Mouse (Mus musculus) limb, embryonic 11.5 days (tissue): ENCODE data around the gene Angel2. TPM values are rescaled to one million over a fixed set of nuclear protein-coding genes. Genes with fewer than 3 reads are reported as not detected.

Experiments used
- ATAC-seq: fragments of 200-750 bp; cut with Nextera tagmentation; 2 replicates; pipeline ENCODE4 v1.8.0; 2017; ENCODE audit warnings: low read depth; ENCODE audit not compliant: insufficient number of reproducible peaks, low FRiP score, low TSS enrichment
- DNase-seq: peaks from one replicate; pipeline ENCODE4 v3.0.0-alpha.2; 2015; ENCODE audit warnings: low spot score
- H3K27ac ChIP-seq: fragments of 300-500 bp; sonication (generic); replicated peaks from 2 replicates; pipeline ENCODE4 v1.5.1; 2014; ENCODE audit warnings: low read depth, mild to moderate bottlenecking, low read length
- H3K27me3 ChIP-seq: fragments of 300-500 bp; sonication (generic); 2 replicates; pipeline ENCODE4 v1.6.1; 2014; ENCODE audit warnings: mild to moderate bottlenecking, low read length, mixed read lengths; ENCODE audit not compliant: control insufficient read depth, insufficient read depth
- H3K36me3 ChIP-seq: fragments of 300-500 bp; sonication (generic); 2 replicates; pipeline ENCODE4 v1.6.1; 2014; ENCODE audit warnings: mild to moderate bottlenecking, low read length, moderate library complexity, mixed read lengths; ENCODE audit not compliant: control insufficient read depth, insufficient read depth
- H3K4me1 ChIP-seq: fragments of 300-500 bp; sonication (generic); 2 replicates; pipeline ENCODE4 v1.6.1; 2014; ENCODE audit warnings: low read length, mixed read lengths; ENCODE audit not compliant: control insufficient read depth, insufficient read depth
- H3K4me2 ChIP-seq: fragments of 300-500 bp; sonication (generic); 2 replicates; pipeline ENCODE4 v1.6.1; 2014; ENCODE audit warnings: low read depth, mild to moderate bottlenecking, moderate library complexity; ENCODE audit not compliant: severe bottlenecking
- H3K4me3 ChIP-seq: fragments of 300-500 bp; sonication (generic); 2 replicates; pipeline ENCODE4 v1.5.1; 2014; ENCODE audit warnings: low read depth, low read length
- H3K9ac ChIP-seq: fragments of 300-500 bp; sonication (generic); 2 replicates; pipeline ENCODE4 v1.6.1; 2014; ENCODE audit warnings: mild to moderate bottlenecking, low read length
- H3K9me3 ChIP-seq: fragments of 300-500 bp; sonication (generic); 2 replicates; pipeline ENCODE4 v1.6.1; 2016; ENCODE audit warnings: low read length; ENCODE audit not compliant: control insufficient read depth
- WGBS: fragments of 180-500 bp; shearing (Covaris S2); extraction: QIAGEN DNeasy Blood & Tissue Kit; methylation state at CpG from one replicate; pipeline ENCODE4 v1.1.7; 2014; 5-methylcytosine and 5-hydroxymethylcytosine counted together
- polyA plus RNA-seq: library from polyadenylated mRNA; unstranded; fragments of >200 nt; fragmentation: Nextera tagmentation; extraction: Ambion mirVana; gene quantifications from 2 replicates; pipeline ENCODE4 v1.2.1, GENCODE M21; 2014

Gene Angel2
- polyA plus RNA-seq, 1 experiment from 2014 or later, result 56.7 TPM

GRCm38 (mm10) chr1:190964992-190965780, 40.3 kb downstream of the Angel2 start:
- Histone ChIP-seq H3K4me3 (no peak overlapping the region), H3K9ac (no peak overlapping the region), H3K9me3 (no peaks in the 10 kb centered on the region), H3K4me2 (no peak overlapping the region), H3K4me1 (no peaks in the 10 kb centered on the region), H3K27me3 (no peaks in the 10 kb centered on the region), H3K36me3 (no peaks in the 10 kb centered on the region; the same call in 1 of the 2 replicates), H3K27ac (no peak overlapping the region)
- no peak for ATAC-seq
- 90% methylated on average over 15 of the region's 15 CpGs for WGBS
- DNase-seq, result no peak

- Histone ChIP-seq H3K4me3 (no peak overlapping the region), H3K9me3 (no peaks in the 10 kb centered on the region), H3K27ac (no peak overlapping the region), H3K36me3 (peaks cover 3% of the 10 kb centered on the region; the same call in 1 of the 2 replicates), H3K4me2 (no peak overlapping the region), H3K27me3 (no peaks in the 10 kb centered on the region), H3K9ac (no peak overlapping the region), H3K4me1 (no peaks in the 10 kb centered on the region)
- no peak for ATAC-seq
- no peak for DNase-seq
- WGBS, result 95% methylated on average over 7 of the region's 7 CpGs
These were observed 43.1 kb downstream of the Angel2 start for GRCm38 (mm10) chr1:190968010-190968409.

GRCm38 (mm10) chr1:190971708-190972610, 47.0 kb downstream of the Angel2 start:
- no peak overlapping the region for H3K4me2 ChIP-seq
- no peaks in the 10 kb centered on the region for H3K27me3 ChIP-seq
- H3K36me3 ChIP-seq, result peaks cover 10% of the 10 kb centered on the region
- peaks cover 4% of the 10 kb centered on the region for H3K4me1 ChIP-seq
- H3K9me3 ChIP-seq, result no peaks in the 10 kb centered on the region
- H3K27ac ChIP-seq, result no peak overlapping the region
- ATAC-seq, result no peak
- no peak overlapping the region for H3K9ac ChIP-seq
- no peak for DNase-seq
- WGBS, result 82% methylated on average over 14 of the region's 14 CpGs
- no peak overlapping the region for H3K4me3 ChIP-seq

- H3K4me2 ChIP-seq, result no peak overlapping the region
- peaks cover 12% of the 10 kb centered on the region for H3K4me1 ChIP-seq
- ATAC-seq (no peak), DNase-seq (no peak)
- no peak overlapping the region for H3K9ac ChIP-seq
- 61% methylated on average over 7 of the region's 7 CpGs for WGBS
- H3K27ac ChIP-seq, result no peak overlapping the region
- H3K36me3 ChIP-seq, result peaks cover 10% of the 10 kb centered on the region
- H3K27me3 ChIP-seq, result no peaks in the 10 kb centered on the region
- H3K4me3 ChIP-seq, result no peak overlapping the region
- no peaks in the 10 kb centered on the region for H3K9me3 ChIP-seq
These were observed 47.8 kb downstream of the Angel2 start for GRCm38 (mm10) chr1:190972612-190973192.

GRCm38 (mm10) chr1:190974191-190974590, 49.3 kb downstream of the Angel2 start:
- H3K27me3 ChIP-seq, result no peaks in the 10 kb centered on the region
- peaks cover 10% of the 10 kb centered on the region for H3K36me3 ChIP-seq
- ATAC-seq, result no peak
- H3K27ac ChIP-seq, result no peak overlapping the region
- H3K4me1 ChIP-seq, result peaks cover 14% of the 10 kb centered on the region
- no peak overlapping the region for H3K4me3 ChIP-seq
- no peak overlapping the region for H3K9ac ChIP-seq
- 91% methylated on average over 8 of the region's 8 CpGs for WGBS
- H3K9me3 ChIP-seq, result no peaks in the 10 kb centered on the region
- no peak for DNase-seq
- no peak overlapping the region for H3K4me2 ChIP-seq

DNA sequence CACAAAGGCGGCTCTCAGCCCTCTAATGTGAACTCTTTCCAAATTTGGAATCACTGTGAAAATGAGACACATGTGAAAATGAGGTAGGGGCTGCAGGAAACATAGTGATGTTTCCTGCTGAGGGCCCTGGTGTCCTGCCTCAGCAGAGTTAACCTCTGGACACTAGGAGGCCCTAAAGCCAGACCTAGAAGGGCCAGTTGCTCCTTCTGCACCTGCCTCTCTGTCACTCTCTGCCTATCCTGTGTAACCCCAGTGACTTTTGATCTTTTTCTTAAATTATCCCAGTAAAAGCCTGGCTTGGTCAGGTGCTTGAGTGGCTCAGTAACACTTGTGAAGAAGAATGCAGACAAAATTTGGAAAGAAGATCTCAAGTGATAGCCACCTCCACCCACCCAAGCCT, 49.9 kb downstream of the Angel2 start:
- Histone ChIP-seq H3K4me3 (no peak overlapping the region), H3K4me1 (peaks cover 14% of the 10 kb centered on the region), H3K27ac (no peak overlapping the region), H3K9me3 (no peaks in the 10 kb centered on the region), H3K36me3 (peaks cover 10% of the 10 kb centered on the region), H3K9ac (no peak overlapping the region), H3K27me3 (no peaks in the 10 kb centered on the region), H3K4me2 (no peak overlapping the region)
- ATAC-seq (no peak), DNase-seq (no peak)
- WGBS, result 67% methylated on average over 1 of the region's 1 CpGs

DNA sequence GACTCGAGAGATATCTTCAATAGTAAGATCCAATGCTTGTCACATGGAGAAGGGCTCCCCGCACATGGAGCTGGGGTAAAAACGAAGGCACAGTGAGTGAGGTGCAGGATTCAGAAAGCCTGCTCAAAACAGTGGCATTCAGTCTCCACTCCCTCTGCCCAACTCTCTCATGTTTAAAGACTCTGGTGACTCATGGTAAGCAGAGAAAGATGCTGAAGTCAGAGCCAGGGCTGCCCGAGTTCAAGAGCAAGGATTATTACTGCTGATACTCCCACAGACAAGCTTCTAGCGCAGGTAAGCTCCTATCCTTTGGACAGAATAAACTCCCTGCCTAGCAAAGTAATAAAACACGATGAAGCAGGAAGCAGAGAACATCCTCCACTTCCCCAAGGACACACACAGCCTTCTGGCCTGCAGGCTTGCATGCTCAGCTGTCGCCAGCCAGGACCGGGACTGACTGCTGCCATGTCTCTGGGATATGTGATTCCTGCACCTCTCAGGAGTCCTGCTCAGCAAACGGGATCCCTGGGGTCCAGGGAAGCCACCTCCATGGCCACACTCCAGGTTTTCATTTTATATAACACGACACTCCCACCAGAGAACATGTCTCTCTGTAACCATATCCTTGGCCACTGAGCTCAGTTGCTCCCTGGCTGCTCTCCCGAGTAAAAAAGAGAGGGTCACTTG, 52.1 kb downstream of the Angel2 start:
- H3K36me3 ChIP-seq, result peaks cover 10% of the 10 kb centered on the region
- no peak overlapping the region; the same call in none of the 2 replicates for H3K9ac ChIP-seq
- 46% methylated on average over 11 of the region's 11 CpGs for WGBS
- H3K27me3 ChIP-seq, result no peaks in the 10 kb centered on the region
- no peak overlapping the region for H3K27ac ChIP-seq
- H3K9me3 ChIP-seq, result no peaks in the 10 kb centered on the region
- peaks cover 14% of the 10 kb centered on the region for H3K4me1 ChIP-seq
- H3K4me3 ChIP-seq, result peak overlapping the region; percentile 68
- peak overlapping the region; percentile 95 for H3K4me2 ChIP-seq
- no peak for ATAC-seq
- peak; percentile 29 for DNase-seq

DNA sequence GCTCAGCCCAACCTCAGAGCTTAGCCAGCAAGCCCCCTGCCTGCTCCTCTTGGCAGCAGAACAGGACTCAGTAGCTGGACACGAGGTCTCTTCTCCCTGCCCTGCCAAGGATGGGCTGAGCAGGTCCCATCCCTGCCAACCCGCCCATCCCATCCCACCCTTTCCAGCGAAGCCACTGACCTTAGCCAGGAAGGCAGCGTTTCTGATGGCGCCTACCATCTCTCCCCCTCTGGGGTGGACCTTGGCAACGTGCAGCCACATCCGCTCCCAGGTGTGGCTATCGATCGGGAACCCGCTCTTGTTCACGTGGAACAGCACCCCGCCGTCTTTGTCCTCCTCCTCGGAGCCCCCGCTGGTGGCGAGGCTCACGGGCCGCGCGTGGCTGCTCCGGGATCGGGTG, 53.1 kb downstream of the Angel2 start:
- no peaks in the 10 kb centered on the region for H3K27me3 ChIP-seq

More for the DNA sequence above, 53.1 kb downstream of the Angel2 start:
- Histone ChIP-seq H3K4me2 (peak overlapping the region; percentile 95), H3K27ac (no peak overlapping the region), H3K9ac (peak overlapping the region; percentile 86), H3K4me3 (peak overlapping the region; percentile 68), H3K36me3 (peaks cover 7% of the 10 kb centered on the region), H3K9me3 (no peaks in the 10 kb centered on the region), H3K4me1 (peaks cover 14% of the 10 kb centered on the region)
- WGBS, result under 1% methylated on average over 20 of the region's 22 CpGs
- ATAC-seq (peak; percentile 0; the same call in 1 of the 2 replicates), DNase-seq (peak; percentile 53)
